Mouse (Mus musculus) T-helper 1 cell (primary cell): ENCODE measurements at regions not wholly inside any gene's neighbourhood (a gene's known extent, or its start where the extent isn't known, plus 50 kb on each side); places are given as distances from the start of the nearest gene placed in this dataset.

Experiments
- in situ Hi-C: fragments of 300-600 bp; cut with MboI, MseI; formaldehyde crosslinking; loops from one replicate; pipeline ENCODE4 v1.15.1; 2025; ENCODE audit warnings: high pct_unique_total_duplicates

GRCm38 (mm10) chr4:8961851-8962250, 723.0 kb upstream of the Car8 start:
- in situ Hi-C loops = no loop called here

DNA sequence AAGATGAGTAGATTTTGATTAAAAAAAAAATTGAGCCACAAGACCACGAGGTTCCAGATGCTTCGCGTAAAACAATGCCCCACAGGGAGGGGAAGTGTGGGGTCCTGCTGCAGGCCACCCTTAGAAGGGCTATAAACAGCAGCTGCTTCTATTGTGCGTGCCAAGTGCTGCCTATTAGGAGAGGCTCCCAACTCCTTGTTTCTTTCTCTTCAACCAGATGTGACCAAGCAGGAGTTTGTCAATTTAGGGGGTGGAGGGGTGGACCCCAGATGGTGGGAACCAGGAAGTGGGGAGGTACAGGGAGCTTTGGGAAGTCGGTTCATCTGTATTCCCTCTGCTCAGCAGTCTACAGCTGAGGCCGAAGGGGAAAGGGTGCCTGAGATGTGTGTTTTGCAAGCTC, 718.9 kb upstream of the Car8 start:
- in situ Hi-C loops = no loop called here

DNA sequence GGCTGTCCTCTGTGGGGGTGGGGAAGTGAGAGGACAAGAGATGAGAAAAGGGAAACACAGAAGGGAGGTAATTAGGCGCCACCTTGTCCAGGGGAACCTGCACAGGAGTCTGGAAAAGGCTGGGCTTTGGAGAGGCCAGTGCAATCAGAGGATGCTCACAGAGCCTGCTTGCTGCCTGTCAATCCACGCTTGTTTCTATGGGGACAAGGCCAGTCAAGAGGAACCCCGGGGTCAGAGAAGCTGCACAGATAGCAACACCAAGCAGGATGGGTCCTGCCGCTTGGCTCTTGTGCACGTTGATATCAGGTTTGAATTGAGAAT, 718.1 kb upstream of the Car8 start:
- in situ Hi-C loops = no loop called here

- in situ Hi-C loops = no loop called here
These were observed 717.6 kb upstream of the Car8 start for GRCm38 (mm10) chr4:8956312-8957022.

DNA sequence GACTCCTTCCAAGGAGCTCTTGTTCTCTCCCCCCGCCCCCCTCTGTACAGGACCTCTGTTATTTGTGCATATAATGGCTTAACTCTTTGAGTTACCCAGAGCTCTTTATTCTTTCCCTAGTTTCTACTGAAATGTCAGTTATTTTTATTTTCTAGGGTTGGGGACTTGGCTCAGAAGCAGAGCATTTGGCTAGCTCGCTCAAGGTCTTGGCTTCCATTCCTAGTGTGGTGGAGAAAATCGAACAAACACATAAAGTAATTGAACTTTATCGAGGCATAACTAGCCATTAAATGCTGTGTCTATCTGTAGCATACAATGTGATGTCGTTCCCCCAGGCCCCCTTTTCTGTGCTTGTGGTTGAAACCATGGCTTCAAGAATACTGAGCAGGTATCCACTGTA, 716.5 kb upstream of the Car8 start:
- in situ Hi-C loops = no loop called here

DNA sequence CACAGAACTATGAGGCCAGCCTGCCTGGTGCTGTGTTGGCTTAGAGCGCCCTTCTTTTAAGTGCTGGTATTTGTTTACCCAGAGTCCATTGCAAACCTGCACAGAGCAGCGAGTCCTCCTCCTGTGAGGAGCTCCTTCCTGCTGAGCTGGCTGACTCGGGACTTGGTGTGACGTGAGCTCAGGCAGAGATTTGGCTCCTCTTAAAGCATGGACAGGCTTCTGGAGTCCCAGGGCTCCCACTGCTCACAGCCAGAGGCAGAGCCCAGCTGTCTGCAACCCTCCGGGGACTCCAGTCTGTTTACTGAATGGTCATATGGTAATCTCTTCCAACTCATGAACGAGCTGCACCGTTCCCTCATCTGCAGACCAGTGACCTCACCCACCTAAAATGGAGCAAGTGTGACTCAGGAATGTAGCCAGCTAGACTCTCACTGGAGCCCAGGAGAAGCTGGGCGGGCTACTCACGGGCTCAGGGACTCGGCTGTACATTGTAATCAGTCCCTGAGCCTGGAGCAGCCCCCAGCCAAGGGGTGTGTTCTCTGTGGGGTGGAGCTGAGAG, 715.6 kb upstream of the Car8 start:
- in situ Hi-C loops = no loop called here

- in situ Hi-C loops = no loop called here
These were observed 714.3 kb upstream of the Car8 start for GRCm38 (mm10) chr4:8953181-8953580.

GRCm38 (mm10) chr4:8949951-8950350, 711.1 kb upstream of the Car8 start:
- in situ Hi-C loops = no loop called here

GRCm38 (mm10) chr4:8949537-8949936, 710.7 kb upstream of the Car8 start:
- in situ Hi-C loops = no loop called here

- in situ Hi-C loops = no loop called here
These were observed 706.3 kb upstream of the Car8 start for GRCm38 (mm10) chr4:8945116-8945515.

GRCm38 (mm10) chr4:8943080-8943479, 704.2 kb upstream of the Car8 start:
- in situ Hi-C loops = loop anchor here (5.0 kb wide), 1 partner anchor 51 kb away; no protein-coding TSS in a partner anchor

GRCm38 (mm10) chr4:8938948-8939411, 700.1 kb upstream of the Car8 start:
- in situ Hi-C loops = no loop called here

DNA sequence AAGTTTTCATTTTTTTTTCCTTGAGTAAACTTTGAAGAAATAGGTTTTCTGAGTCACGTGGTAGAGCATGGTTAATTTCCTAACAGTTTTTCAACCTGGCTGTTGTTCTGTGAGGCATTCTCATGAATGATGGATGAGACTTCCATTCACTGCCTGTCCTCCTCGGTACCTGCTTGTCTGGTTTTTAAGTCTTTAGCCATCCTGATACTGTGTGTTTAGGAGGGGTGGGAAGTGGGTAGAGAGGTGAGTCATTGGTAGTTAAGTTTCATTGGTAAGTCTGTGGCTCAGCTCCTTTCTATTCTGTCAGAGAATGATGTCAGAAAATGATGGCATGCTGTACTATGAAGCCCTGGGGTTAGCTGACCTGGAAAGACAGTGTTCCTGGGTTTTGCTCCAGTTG, 697.1 kb upstream of the Car8 start:
- in situ Hi-C loops = no loop called here

DNA sequence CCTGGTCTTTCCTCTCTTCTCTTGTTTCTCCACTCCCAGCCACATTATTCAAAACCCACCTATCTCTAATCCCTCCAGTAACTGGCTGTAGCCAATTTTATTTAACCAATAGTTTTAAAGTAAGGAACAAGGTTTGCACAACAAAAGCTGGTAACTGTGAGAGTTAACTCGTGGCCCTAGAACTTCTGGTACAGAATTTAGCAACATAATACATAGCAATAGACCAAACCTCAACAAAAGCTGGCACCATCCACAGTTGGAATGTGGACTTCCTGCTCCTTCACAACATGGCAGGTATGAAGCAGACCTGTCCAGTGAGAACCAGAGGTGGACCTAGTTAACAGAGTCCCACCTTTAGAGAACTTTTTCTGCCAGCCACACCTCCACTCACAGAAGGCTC, 695.7 kb upstream of the Car8 start:
- in situ Hi-C loops = no loop called here

- in situ Hi-C loops = no loop called here
These were observed 690.5 kb upstream of the Car8 start for GRCm38 (mm10) chr4:8929346-8929745.

DNA sequence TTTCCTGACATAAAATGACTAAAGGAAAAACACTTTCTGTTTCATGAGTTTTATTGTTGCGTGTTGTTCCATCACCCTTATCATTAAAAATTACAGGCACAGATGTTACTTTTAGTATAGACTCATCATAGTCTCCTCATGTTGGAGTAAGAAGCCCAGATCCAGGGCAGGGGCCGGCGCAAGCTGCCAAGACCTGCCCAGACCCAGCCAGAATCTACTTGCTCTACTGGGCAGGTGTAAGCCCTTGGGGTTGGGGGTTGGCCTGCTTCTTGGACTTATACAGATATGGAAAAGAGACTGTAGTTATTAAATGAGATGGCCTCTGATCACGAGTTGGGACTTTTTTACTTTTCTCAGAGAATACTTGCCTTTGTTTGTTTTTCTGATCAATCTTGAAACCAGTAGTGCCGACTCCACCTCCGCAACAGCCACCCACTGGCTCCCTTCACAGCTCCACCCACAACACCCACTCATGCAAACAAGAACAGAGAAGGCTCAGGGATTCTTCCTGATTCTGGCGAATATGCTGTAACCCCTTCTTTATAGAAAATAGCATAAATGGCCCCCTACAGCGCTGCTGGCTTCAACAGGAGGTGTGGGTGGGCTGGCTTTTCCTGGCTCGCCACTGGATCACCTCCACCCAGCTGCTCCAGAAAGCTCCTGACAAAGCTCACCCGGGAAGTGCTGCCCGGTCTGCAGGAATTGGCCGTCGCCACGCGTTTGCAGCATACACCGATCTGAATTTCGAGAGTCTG, 689.9 kb upstream of the Car8 start:
- in situ Hi-C loops = no loop called here

DNA sequence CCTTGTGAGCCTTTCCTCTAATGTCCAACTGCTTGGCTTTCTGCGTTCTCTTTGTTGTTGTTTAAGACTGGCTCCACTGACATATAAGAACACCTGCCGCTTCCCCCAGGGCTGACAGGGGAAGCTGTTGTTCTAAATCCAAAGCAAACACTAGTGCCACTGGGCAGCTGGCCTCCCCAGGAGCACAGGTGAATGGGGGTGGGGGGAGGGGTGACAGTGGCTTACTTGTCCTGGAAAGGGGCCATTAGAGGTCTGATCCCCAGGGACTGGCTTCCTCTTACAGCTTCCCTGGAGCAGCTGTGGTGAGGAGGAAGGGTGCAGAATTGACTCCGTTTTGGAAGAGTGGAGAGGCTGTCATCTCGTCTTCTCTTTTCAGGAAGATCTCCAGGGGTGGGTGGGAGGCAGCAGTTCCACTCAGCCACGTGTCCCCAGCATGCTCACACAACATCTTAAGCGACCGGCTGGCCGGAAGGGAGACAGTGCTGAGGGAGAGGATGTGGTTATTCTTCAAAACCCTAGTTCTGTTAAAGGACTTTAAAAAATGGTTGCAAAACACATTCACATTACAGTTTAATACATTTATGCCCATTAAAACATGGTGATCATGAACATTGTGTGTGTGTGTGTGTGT, 688.5 kb upstream of the Car8 start:
- in situ Hi-C loops = no loop called here

DNA sequence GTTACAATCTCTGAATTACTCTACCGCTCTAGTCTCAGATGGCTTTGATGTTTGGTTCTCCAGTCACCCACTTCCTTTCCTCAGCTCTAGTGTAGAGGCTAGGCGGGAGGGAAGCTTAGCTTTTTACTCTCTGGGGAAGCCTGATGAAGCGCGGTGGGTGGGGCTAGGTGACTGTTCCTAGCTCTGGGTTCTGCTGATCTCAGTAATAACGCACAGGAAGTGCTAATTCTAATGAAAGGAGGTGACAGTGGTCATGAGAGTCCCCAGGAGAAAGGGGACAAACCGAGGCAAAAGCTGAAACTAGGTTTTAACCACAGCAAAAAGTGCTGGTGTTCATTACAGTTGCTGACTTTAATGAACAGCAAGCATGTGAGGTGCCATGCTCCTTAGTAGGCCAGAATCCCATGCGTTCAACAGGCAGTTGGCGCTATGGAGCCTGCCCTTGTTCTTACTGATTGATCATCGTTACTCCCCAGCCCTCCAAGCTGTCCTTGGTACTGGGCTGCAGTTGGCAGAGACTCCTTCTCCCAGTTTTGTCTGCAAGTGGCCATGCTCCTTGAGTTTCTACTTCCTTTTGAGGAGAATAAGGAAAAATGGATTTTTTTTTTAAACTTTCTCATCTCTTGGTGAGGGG, 687.9 kb upstream of the Car8 start:
- in situ Hi-C loops = no loop called here

- in situ Hi-C loops = loop anchor here (5.0 to 25.0 kb wide), 2 partner anchors 89 to 714 kb away; no protein-coding TSS in a partner anchor
These were observed 684.0 kb upstream of the Car8 start for GRCm38 (mm10) chr4:8922695-8923363.

DNA sequence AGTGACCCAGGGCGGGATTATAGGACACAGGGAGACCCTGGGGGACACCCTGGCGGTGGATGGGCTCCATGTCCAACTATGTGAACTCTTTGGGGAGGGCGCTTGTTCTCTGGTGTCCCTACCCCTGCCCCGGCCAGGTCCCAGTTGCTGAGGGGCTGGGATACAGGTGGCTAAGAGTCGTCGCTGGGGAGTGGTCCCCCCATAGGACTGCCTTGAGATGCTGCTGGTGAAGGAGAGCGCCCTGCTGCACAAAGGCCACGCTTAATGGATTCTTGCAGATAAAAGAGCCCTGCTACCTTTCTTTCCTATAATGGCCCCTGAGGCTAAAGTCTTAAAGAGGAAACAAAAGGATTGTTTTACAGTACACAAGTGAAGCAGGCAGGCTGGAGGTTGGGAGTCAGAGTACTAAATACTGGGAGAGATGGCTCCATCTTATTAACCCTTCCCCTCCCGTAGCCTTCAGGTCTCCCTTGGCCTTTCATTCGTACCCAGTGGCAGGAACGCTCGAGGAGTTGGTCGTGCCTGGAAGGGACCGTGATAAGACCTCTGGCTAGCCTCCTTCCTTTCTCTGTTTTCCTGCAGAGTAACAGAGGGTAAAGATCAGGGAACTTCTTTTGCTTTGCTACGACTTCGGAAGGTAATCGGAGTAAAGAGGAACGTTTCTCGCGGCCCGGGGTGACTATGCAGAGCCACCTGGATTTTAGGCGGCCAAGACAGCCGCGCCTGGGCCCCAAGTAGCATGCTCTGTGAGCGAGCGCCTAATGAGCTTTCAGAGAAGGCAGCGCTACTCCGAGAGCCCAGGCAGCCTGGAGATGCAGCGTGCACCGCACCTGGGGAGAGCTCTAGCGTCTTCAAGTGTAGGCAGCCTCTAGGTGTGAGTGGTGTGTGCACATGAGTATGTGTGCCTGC, 682.9 kb upstream of the Car8 start:
- in situ Hi-C loops = loop anchor here (5.0 to 25.0 kb wide), 2 partner anchors 91 to 716 kb away; no protein-coding TSS in a partner anchor
